Mouse (Mus musculus) cerebellum, adult 8-10 months (tissue): ENCODE measurements around the gene Cetn4.

Experiments
- DNase-seq: peaks from one replicate; pipeline ENCODE4 v3.0.0; 2022

Cetn4 gene

DNA sequence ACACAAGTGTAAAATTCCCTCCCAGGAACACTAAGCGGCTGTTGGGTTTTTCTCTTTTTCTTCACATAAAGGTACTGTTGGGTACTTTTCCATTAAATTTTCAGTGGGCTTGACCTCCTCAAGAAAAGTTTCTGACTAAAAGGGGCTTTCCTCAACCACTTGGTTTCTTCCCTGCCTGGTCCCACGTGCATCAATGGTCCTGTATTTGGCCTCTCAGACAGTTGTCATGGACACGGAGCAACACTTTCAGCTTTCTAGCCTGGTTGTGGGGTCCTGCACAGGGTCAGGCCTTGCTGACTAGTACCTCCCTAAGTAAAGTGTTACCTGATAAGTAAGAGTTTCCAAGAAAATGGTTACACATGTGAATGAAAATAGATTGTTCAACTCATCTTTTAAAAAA lies 13.0 kb downstream of the Cetn4 start:
- no peak for DNase-seq

DNA sequence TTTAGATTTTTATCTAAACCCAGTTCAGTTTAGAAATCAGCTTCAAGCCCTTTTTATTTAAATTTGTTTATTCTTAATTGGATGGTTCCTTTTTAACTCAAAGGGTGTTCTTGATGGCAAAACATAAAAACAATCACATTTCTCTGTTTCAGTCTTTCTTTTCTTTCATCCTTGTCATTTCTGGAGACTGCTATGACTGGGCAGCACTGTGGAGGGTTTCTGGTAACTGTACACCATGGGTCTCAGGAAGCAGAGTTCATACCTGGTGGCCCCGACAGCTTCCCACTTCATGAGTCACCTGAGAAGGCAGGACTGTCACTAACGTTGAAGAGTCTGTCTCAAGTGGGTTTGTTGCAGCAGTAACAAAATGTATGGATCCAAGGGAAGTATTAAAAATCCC lies 19.9 kb downstream of the Cetn4 start:
- no peak for DNase-seq

- DNase-seq, result no peak
Measured at GRCm38 (mm10) chr3:37291929-37292328, 20.6 kb downstream of the Cetn4 start.

DNA sequence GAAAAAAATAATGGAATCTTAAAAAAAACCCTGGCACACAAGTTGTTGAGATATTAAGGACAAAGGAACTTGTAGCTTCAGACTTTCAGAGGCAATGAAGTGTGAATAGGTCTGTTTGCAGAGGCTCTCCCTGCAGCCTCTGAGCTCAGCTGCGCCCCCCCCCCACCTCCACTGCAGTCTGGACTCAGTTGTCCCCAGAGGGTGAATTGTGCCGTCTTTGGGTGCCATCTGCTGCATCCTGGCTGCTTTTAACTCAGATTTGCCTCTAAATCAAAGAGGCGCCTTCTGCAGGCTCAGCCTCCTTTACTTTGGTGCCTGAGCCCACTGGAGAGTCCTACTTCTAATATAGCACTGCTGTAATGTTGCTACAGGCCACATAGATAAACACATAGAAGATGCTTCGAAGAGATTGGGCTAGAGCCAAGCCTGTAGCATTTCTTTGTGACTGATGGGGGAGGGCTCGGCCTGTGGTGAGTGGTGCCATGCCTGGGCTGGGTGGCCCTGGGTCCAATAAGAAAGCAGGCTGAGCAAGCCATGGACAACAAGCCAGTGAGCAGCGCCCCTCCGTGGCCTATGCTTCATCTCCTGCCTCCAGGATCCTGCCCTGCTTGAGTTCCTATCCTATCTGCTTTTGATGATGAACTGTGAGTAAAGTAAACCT lies 21.5 kb downstream of the Cetn4 start:
- DNase-seq, result no peak

- no peak for DNase-seq
Measured at GRCm38 (mm10) chr3:37289237-37289636, 23.3 kb downstream of the Cetn4 start.

DNA sequence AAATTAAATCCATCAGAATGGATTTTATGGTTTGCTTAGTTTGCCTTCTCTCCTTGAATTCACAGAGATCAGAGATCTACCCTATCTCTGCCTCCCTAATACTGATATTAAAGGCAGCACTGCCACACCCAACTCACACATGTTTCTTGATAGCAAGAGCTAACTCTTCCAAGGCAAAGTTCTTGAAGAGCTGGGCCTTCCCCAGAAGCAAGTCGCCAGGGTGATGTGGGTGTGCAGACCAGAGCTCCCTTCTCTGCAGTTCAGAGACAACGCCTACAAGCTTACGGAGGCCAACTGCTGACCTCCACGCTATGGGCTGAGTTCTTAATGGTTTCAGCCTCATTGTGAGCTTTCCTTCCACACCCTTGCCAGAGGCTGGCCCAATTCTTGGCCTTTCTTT lies 29.3 kb downstream of the Cetn4 start:
- DNase-seq, result no peak

DNA sequence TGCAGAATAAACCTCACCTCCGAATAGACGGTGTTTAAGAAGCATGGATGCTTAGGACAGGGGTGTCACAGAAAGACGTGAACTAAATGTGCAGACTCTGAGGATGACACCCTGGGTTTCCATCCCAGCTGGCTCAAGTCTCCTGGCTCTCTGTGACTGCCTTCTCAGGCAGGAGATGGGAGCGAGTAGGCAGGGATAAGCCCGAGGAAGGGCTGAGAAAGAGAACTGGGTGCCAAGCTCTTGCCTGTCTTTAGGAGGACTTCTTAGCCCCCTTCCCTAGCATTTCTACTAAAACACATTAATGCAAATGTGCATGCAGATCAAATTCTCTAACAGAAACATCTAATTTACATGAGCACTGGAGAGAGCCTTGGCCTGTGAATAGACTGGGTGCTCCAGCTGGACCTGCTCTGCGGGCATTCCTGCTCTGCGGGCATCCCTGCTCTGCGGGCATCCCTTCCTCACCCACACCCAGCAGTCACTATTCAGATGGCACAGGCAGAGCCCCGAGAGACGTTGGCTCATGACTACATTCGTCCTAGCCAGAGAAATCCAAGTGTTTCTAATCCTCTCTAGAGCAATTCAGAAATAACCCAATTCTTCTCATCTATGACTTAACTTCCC lies 30.1 kb downstream of the Cetn4 start:
- DNase-seq, result no peak

- no peak for DNase-seq
Measured at GRCm38 (mm10) chr3:37280871-37281270, 31.6 kb downstream of the Cetn4 start.

GRCm38 (mm10) chr3:37280221-37280620 lies 32.3 kb downstream of the Cetn4 start:
- no peak for DNase-seq

DNA sequence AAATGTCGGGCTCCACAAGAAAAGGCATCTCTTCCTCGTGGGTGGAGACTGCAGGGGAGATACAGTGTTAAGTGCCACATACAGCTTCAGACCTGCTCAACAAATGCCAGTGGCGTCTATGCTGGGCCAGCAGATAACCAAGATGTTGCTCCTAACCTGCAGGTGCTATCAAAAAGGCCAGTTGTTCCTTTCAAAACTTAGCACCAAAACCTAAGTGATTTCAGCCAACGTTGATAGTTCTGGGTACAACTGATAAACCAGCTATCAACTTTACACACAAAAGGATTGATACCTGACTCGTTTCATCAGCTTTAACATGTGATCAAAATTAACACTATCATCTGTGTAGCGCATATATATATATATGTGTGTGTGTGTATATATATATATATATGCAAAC lies 37.8 kb downstream of the Cetn4 start:
- no peak for DNase-seq

GRCm38 (mm10) chr3:37273092-37273491 lies 39.4 kb downstream of the Cetn4 start:
- DNase-seq, result no peak

- peak; percentile 3 for DNase-seq
Measured at GRCm38 (mm10) chr3:37271209-37271608, 41.3 kb downstream of the Cetn4 start.

DNA sequence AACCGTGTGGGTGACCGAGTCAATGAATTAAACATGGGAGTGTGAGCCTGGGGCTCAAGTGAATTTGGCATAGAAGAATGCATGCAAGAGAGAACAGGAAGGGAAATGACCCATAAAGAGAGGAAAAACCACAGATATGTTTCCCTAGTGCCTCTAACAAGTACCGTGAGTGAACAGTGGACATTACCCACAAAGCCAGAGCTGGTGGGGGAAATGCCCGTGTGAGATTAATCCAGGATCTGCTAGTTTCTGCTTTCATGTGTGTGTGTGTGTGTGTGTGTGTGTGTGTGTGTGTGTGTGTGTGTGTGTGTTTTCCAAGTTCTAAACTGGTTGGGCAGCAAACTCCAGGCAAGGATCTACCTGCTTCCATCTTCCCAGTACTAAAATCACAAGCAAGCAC lies 42.6 kb downstream of the Cetn4 start:
- DNase-seq, result no peak

GRCm38 (mm10) chr3:37268338-37268737 lies 44.2 kb downstream of the Cetn4 start:
- no peak for DNase-seq

DNA sequence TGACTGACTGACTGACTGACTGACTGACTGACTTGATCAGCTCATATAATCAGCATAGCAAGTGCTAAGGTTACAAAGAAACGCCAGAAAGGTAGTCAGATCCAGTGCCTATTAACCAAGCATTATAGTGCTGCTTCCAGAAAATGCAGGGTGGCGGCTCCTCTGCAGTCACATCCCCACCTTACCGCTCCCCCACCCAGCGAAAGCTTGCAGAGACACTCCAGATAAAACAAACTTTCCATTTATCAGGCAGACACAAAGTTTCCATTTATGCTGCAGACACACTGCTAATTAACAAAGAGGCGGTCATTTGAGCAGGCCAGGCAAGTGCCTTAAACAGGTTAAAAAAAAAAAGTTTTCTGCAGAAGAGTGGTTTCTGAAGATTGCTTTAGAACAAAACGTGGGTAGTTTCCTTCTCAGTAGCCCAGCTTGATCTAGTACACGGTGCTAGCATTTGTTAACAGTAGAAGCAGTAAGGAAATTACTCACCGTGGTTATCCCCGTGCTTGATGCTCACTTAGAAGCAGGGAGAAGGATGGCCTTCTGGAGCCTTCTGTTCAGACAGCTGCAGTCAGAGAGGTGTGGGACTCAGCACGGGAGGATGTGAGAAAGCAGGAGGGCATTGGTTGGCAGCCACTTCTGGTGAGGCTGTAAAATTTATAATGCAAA lies 53.0 kb downstream of the Cetn4 start:
- no peak for DNase-seq

- DNase-seq, result no peak
Measured at GRCm38 (mm10) chr3:37257776-37258175, 54.7 kb downstream of the Cetn4 start.
